Mouse (Mus musculus) adrenal gland, postnatal 4 days (tissue): ENCODE data around the gene Actc1. TPM values are rescaled to one million over a fixed set of nuclear protein-coding genes. Genes with fewer than 3 reads are reported as not detected.

Experiments
- DNase-seq, 2 experiments: peaks; one replicate each; pipeline ENCODE4 v3.0.0; 2021 to 2022; ENCODE audit warnings: low spot score in 2 of 2, mixed read lengths in 2 of 2
- total RNA-seq, 2 experiments: library from RNA; stranded (reverse); gene quantifications; 2 replicates each; pipeline ENCODE4 v1.2.3; 2021

Actc1 gene
- total RNA-seq, 2 experiments from 2014 or later: 7.6 to 23.1 TPM

GRCm38 (mm10) chr2:114051111-114051870, 2.1 kb downstream of the Actc1 start:
- DNase-seq: no peak

GRCm38 (mm10) chr2:114050150-114050549, 3.2 kb downstream of the Actc1 start:
- DNase-seq: no peak

GRCm38 (mm10) chr2:114049372-114049771, 4.0 kb downstream of the Actc1 start:
- DNase-seq: no peak

GRCm38 (mm10) chr2:114047960-114048611, 5.3 kb downstream of the Actc1 start:
- no peak for DNase-seq

- DNase-seq: no peak
Measured at GRCm38 (mm10) chr2:114046151-114046664, 7.1 kb downstream of the Actc1 start.

GRCm38 (mm10) chr2:114037926-114038325, 15.4 kb downstream of the Actc1 start:
- no peak for DNase-seq

GRCm38 (mm10) chr2:114032259-114032658, 21.1 kb downstream of the Actc1 start:
- DNase-seq: no peak

GRCm38 (mm10) chr2:114023383-114023782, 30.0 kb downstream of the Actc1 start:
- DNase-seq: no peak

GRCm38 (mm10) chr2:114020210-114020563, 33.2 kb downstream of the Actc1 start:
- no peak for DNase-seq

- DNase-seq: no peak
Measured at GRCm38 (mm10) chr2:114019474-114020209, 33.7 kb downstream of the Actc1 start.

- DNase-seq: no peak
Measured at GRCm38 (mm10) chr2:114018136-114018535, 35.2 kb downstream of the Actc1 start.

- DNase-seq: no peak
Measured at GRCm38 (mm10) chr2:114014839-114015238, 38.5 kb downstream of the Actc1 start.

GRCm38 (mm10) chr2:114013846-114014245, 39.5 kb downstream of the Actc1 start:
- DNase-seq: no peak

GRCm38 (mm10) chr2:114013295-114013771, 40.0 kb downstream of the Actc1 start, which contains the start of gene Gjd2:
Gene Gjd2 (minus strand): TSS chr2:114013619.
- DNase-seq: no peak

- no peak for DNase-seq
Measured at GRCm38 (mm10) chr2:114012749-114013211, 40.6 kb downstream of the Actc1 start.

- DNase-seq: no peak
Measured at GRCm38 (mm10) chr2:114011838-114012237, 41.5 kb downstream of the Actc1 start.

GRCm38 (mm10) chr2:114008321-114008720, 45.0 kb downstream of the Actc1 start:
- DNase-seq: no peak

- DNase-seq: no peak
Measured at GRCm38 (mm10) chr2:113997484-113997883, 55.9 kb downstream of the Actc1 start.
